Mouse (Mus musculus) yolk sac, embryonic 10.5 days (tissue): Measurements from ENCODE around the gene Ccl9.
"Not testable (repeated sequence)": the region's sequence is repeated elsewhere in the genome, so short reads cannot be mapped to it uniquely, and the experiment has no call there.

Experiments used
- DNase-seq: peaks from one replicate; pipeline ENCODE4 v3.0.0-alpha.2; 2017; ENCODE audit warnings: low spot score

The Ccl9 gene

GRCm38 (mm10) chr11:83580699-83581232 lies 2.3 kb upstream of the Ccl9 start:
- DNase-seq: no peak

GRCm38 (mm10) chr11:83578999-83579398 lies 563 bp upstream of the Ccl9 start:
- no peak for DNase-seq

DNA sequence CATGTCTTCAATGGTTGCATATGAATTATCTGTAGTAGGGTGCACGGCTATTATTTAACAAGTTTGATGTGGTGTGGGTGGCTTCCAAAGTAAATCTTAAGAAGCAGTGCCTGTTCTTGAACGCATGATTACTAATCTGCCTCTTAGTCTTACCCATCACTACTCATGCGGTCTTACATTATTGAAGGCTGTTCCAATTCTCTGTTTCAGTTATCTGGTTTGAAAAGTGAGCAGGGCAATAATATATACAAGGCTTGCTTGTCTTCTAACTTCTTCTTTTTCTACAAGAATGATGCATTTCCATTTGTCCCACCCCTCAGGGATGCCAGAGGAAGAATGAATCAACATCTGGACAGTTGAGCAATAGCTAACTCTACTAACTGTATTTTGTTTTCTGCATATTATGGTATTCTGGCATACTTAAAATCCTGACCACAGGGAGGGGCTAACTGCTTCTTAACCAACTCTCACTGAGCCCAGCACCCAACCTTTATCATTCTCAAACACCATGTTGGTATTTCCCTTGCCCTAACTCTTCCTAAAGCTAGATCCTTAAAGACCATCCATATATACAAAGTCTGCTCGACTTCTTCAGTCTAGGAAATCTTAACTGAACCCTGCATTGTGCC lies 1.4 kb downstream of the Ccl9 start:
- DNase-seq: no peak

DNA sequence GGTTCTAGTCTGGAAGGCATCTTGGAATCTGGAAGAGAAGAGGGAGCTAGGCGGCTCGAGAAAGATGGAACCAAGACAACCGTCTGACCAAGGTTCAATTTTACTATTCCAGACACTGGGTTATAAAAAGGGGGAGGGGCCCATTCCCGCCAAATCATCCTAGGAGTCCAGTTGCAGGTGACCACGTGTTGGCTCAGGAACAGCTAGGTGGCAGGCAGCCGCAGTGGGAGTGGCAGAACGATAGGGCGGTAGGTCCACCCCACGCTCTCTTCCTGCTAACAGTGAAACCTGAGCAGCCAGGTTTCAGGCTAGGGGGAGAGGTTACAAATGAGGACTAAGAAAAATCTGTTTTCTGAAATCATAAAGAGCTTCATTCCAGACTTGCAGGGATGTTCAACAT lies 5.6 kb downstream of the Ccl9 start:
- DNase-seq: no peak

DNA sequence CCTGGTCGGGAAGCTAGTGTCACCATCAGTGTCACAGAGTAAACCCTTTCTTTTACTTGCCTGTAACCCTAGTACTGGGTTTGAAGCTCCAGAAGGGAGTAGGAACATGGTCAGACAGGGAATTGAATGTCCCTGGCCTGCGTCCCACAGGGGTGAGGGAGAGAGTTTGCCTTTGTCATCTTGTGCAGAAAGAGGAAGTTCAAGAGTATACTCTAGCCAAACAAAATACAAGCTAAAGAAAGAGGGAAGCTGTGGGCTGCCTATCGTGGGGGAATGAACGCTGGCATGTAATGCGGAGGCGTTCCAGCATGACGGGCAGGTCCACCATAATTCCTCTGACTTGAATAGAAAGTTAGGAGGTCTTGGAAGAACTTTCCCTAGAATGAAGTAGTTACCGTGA lies 6.2 kb downstream of the Ccl9 start:
- no peak for DNase-seq

GRCm38 (mm10) chr11:83570189-83570588 lies 8.2 kb downstream of the Ccl9 start:
- no peak for DNase-seq

DNA sequence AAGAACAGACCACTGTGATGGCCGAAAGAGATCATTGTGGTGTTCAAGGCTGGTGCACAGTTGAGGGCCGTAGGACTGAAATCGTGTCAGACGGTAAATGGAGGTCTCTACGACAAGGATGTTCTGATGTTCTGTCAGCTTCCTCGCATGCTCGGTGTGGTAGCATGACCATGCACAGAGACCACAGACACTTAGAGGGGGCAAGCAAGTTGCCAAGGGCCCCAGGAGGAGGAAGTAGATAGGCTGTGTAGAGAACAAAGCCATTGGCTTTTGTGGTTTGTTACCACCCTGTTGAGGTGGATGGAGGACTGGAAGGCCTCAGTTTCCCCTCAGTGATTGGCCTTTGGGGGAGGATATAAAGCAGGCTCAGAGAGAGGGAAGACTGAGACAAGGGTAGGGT lies 9.2 kb downstream of the Ccl9 start:
- DNase-seq: no peak

GRCm38 (mm10) chr11:83568786-83569185 lies 9.7 kb downstream of the Ccl9 start:
- no peak for DNase-seq

GRCm38 (mm10) chr11:83568061-83568460 lies 10.4 kb downstream of the Ccl9 start:
- DNase-seq: no peak

DNA sequence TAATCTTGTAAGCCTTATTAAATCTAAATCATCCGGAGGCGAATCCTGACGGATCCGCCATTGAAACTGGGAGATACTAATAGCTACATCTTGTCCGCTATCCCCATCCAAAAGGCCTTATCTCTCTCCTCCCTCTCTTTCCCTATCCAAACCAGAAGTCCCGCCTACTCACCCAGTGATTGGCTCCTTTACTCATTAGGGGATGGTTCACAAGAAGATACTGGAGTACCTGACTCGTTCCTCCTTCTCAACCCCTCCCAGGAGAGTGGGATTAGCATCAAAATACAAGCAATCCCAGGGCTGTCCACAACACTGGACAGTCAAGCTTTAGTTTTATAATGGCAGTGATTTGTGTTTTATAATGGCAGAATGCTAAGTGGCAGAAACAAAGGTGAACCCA lies 11.1 kb downstream of the Ccl9 start:
- no peak for DNase-seq

- DNase-seq: no peak
Observed at GRCm38 (mm10) chr11:83566617-83567016, 11.8 kb downstream of the Ccl9 start.

DNA sequence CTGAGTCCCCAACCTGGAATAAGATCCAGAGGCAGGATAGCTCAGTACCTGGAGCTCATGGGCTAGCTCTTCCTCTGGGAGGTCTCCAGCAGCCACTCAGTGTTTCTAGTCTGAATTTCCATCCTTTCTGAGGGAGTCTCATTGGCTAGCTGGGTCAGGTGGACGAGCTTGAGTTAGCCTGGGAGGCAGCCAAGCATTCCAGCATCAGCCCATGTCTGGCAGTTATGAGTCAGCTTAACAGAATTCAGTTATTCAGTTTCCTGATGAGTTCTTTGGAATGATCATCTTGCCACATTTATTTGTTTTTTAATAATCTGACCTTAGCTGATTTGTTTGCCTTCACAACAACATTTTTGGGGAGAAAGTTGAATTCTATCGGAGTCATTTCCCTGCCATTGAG lies 14.7 kb downstream of the Ccl9 start:
- DNase-seq: no peak

- no peak for DNase-seq
Observed at GRCm38 (mm10) chr11:83562311-83562887, 16.0 kb downstream of the Ccl9 start.

- DNase-seq: no peak
Observed at GRCm38 (mm10) chr11:83560405-83560804, 18.0 kb downstream of the Ccl9 start.

GRCm38 (mm10) chr11:83557074-83557473 lies 21.4 kb downstream of the Ccl9 start:
- no peak for DNase-seq

GRCm38 (mm10) chr11:83556085-83556781 lies 22.2 kb downstream of the Ccl9 start:
- DNase-seq: peak; percentile 16

GRCm38 (mm10) chr11:83551668-83552067 lies 26.8 kb downstream of the Ccl9 start:
- DNase-seq: no peak

GRCm38 (mm10) chr11:83551037-83551436 lies 27.4 kb downstream of the Ccl9 start:
- DNase-seq: not testable (repeated sequence)

DNA sequence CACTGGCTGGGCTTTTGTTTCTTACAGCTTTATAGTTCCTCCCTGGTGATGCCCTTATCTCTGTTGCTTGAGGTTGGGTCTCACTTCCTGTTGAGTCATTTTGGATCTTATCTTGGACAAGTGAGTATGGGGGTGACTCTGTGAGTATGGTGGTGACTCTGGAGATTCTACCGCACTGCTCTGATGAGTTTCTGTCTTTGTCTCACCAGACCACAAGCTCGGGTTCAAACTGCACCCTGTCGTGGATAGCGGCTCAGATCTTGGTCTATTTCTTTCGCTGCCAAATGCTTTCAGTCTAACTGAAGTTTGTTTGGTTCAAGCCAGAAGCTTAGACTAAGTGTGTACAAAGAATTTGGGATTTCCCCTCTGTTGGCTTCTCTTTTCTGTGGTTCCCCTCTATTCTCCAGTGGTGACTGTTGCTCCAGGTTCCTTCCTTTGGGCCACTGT lies 28.2 kb downstream of the Ccl9 start:
- DNase-seq: no peak

GRCm38 (mm10) chr11:83544214-83544613 lies 34.2 kb downstream of the Ccl9 start:
- DNase-seq: no peak

GRCm38 (mm10) chr11:83541415-83541814 lies 37.0 kb downstream of the Ccl9 start:
- no peak for DNase-seq

- no peak for DNase-seq
Observed at GRCm38 (mm10) chr11:83540931-83541330, 37.5 kb downstream of the Ccl9 start.

DNA sequence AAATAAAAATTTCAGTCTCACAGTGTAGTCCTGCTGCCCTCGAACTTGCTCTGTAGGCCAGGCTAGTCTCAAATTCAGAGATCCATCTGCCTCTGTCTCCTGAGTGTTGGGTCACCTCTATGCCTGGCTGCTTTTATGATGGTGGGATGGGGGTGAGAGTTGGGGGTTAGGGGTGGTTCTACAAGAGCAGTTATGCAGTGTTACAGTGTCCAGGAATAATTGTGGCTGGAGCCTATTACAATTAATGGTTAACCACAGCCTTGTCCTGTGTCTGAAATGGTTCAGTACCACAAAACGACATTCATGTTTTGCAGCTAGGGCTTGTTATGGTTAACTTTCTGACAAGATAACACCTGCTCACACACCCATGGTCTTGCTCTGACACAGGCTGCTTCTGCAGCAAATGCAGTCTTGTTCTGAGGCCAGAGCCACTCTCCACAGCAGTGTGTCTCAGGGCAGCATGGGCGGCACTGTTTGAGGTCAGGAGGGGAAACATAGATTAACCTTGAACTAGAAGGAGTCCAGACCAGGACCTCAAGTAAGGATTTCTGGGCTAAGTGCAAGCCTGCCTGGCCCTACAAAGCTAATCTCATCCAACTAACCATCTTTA lies 39.6 kb downstream of the Ccl9 start:
- DNase-seq: no peak
